Mouse (Mus musculus) natural killer cell, adult 2 months (primary cell): ENCODE measurements around the gene Rplp0.
"Not testable (repeated sequence)": the region's sequence is repeated elsewhere in the genome, so short reads cannot be mapped to it uniquely, and the experiment has no call there.

Source experiments
- DNase-seq, 2 experiments: peaks; one replicate each; pipeline ENCODE4 v3.0.0; 2022; ENCODE audit warnings: low spot score in 2 of 2

Rplp0 gene

DNA sequence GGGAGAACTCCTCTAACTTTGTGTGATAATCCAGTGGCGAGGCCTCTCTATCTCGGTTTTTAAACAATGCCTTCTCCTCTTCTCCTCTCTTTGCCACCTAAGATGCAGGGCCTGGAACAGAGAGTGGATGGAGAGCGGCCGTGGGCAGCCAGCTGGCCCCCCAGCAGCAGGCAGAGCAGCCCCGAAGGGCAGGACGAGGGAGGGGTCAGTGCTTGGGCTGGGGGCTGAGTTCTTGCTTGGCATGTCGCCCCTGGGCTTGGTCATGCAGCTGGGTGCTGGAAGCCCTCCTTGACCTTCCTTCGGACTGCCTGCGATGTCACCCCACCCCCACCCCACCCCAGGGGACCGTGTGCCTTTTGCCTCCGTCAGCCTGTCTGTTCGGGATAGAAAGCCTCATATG, 7.9 kb upstream of the Rplp0 start:
- DNase-seq, result no peak

- DNase-seq, result no peak
These were observed 7.5 kb upstream of the Rplp0 start for GRCm38 (mm10) chr5:115551799-115552198.

- DNase-seq, result no peak
These were observed 5.4 kb upstream of the Rplp0 start for GRCm38 (mm10) chr5:115553801-115554420.

GRCm38 (mm10) chr5:115554536-115555291, 4.6 kb upstream of the Rplp0 start:
- DNase-seq, result no peak

GRCm38 (mm10) chr5:115556217-115556616, 3.0 kb upstream of the Rplp0 start:
- DNase-seq, result peak; percentile 55 to 65

DNA sequence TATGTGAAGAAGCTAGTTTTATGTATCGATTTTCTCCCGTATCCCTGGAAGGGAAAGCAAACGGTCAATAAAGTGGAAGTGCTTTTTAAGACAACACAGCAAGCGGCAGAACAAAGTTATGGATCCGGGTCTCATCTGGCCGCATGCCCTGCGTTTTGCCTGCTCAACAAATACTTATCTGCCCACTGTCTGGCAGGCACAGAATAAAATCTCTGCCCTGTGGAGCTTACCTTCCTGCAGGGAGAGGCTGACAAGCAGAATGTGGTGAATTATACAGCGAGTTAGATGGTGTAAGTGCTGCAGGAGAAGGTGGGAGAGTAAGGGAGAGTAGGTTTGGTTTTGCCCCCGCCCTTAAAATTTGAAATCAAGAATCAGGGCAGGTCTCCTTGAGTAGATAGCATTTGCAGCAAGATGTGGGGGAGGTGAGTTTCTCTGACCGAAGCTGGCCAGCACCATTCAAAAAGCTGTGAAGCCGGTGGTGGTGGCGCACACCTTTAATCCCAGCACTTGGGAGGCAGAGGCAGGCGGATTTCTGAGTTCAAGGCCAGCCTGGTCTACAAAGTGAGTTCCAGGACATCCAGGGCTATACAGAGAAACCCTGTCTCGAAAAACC, 979 bp upstream of the Rplp0 start:
- no peak for DNase-seq

DNA sequence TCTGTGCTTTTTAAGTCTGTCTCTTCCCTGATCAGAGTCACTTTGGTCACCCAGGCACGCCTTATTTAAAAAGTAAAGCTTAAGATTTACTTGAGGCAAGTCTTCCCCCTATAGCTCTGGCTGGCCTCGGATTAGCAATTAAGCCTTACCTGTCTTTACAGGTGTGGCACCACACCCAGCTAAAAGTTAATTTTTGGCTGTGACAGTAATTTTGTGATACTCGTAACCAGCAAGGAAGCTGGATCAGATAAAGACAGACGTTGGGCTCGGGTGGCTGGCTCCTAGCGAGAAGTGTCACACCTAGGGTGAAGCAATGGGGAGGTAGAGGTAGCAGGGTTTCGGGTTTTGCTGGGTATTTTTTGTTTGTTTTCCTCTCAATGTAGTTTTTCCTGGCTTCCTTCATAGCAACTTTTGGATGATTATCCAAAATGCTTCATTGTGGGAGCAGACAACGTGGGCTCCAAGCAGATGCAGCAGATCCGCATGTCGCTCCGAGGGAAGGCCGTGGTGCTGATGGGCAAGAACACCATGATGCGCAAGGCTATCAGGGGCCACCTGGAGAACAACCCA, 1.2 kb downstream of the Rplp0 start:
- DNase-seq, result no peak

DNA sequence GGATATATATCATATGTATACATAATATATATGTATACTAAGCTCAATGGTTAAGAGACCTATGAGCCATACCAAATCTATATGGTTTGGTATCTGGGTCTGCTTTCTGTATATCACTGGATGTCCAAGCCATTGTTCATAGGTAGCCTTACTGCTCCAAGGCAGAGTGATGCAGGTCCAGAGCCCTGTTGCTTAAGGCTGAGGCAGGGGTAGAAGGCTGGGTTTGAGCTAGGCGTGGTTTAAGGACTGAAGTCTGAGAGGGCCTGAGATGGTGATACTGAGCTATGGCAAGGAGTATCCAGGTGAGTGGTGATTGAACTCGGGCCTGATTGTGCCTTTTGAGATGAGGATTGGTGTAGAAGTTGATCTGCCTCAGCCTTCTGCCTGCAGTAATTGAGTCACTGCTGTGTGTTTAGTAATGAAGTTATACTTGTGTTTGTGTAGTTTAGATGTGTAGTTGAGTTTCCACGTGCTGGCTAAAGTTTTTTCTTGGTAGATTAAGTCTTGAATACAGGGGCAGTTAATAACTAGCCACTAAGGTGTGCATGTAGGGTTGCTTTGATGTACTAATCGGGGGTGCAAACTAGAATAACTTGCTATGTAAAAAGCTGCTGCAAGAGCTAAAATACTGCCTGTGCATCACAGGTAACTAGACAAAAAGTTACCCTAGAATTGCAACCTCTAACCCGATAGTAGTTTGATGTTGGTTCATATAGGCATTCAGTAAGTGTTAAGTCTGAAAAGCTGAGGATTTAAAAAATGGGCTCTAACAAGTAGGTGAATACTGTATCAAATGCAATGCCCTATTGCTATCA, 4.7 kb downstream of the Rplp0 start:
- no peak for DNase-seq

DNA sequence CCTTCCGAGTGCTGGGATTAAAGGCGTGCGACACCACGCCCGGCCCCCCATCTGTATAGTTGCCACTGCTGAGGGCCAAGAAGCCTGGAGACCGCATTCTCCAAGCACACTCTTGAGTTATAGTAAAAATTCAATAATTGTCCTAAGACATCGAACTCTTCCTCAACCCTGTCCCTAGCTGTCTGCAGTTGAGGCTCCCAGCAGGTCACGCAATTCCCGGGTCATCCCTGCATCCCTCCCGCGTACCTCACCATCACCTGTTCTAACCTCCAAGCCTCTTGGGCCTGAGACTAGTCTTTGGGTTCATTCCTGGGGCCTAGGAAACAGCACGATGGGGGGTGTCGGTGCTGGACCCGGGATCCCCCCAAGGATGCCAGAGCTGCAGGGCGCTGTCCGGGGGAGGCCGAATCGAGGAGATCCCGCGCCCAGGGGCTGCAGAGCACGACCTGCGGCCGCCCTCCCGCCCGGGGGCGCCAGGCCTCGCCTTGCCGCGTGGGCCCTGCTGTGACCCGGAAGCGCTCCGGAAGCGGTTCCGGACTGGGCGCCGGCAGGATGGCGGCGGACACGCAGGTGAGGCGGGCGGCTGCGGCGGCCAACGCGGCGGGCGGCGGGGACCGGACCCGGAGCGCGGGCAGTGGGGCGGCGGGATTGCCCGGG, 5.6 kb downstream of the Rplp0 start, which contains the start of gene Gcn1l1:
Gene Gcn1l1, plus strand, starts transcription at position 518 of the 657 bp plus-strand sequence.
- DNase-seq, result peak; percentile 52 to 71

- DNase-seq, result no peak
These were observed 6.1 kb downstream of the Rplp0 start for GRCm38 (mm10) chr5:115565403-115565802.

GRCm38 (mm10) chr5:115568681-115569080, 9.4 kb downstream of the Rplp0 start:
- DNase-seq, result no peak

- DNase-seq, result no peak
These were observed 10.0 kb downstream of the Rplp0 start for GRCm38 (mm10) chr5:115569308-115569707.

DNA sequence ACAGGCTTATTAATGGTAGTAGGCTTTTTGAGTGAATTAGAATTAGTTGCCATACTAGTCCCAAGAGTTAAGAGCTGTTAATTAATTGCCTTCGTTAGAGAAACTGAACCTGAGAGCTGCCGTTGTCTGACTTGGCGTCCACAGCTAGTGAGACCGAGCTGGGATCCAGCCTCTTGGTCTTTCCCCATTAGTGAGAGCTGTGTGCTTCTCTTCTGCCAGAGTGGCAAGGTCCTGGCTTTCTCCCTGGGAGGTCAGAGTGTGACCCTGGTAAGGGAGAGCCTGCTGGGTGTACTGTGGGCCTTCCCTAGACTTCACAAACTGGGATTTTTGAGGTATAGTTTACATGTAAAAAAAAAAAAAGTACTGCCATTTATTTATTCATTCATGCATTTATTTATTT, 10.5 kb downstream of the Rplp0 start:
- no peak for DNase-seq

- no peak for DNase-seq
These were observed 11.8 kb downstream of the Rplp0 start for GRCm38 (mm10) chr5:115571086-115571485.

DNA sequence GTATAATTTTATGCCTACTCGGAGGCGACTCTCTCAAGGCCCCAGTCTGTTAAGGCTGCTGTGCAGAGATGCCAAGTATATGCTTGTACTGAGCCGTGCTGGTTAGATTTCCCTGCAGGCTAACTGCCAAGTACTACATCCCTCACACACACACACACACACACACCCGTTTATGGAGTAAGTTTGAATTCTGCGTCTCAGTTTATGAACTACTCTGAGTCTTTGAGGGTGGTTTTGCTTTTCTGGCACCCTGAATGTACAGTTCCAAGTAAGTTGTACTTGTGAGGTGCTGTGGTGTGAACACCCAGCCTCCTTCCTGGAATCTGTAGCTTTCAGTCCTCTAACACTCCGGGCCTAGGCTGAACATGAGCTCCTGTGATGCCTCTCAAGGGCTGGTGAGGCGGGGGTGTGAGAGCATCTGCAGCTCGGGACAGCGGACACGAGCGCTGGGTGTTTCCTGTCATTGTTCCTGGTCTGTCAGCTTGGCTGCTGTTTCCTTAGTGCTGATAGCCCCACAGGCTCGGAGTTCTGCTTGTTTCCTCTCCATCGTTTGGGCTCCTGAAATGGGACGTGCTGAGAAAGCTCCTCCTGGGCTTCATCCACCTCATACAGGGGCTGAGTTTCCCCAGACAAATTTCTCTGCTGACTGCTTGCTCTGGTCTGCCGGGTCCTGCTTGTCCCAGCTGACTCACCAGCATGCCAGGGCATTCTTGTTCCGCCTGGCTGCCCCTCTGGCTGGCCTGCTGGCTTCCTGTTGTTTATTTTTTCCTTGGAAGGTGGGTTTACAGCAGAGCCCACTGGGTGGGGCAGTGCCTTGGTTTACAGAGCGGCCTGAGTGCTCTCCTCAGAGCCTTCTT, 13.6 kb downstream of the Rplp0 start:
- DNase-seq, result no peak

DNA sequence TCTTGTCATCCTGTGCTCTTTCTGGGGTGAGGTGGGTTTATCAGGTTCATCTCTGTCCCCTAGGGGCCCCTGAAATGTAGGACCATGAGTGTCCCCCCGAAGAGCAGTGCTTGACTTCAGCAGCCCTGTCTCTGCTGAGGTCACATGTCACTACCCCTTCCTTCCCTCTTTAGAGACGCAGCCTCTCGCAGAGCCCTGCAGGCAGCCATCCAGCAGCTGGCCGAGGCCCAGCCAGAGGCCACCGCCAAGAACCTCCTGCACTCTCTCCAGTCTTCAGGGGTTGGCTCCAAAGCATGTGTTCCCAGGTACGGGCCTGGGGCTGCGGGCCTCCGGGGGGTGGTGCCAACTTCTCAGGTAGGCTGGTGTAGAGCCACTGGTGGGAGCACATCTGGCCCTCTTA, 15.7 kb downstream of the Rplp0 start:
- no peak for DNase-seq

DNA sequence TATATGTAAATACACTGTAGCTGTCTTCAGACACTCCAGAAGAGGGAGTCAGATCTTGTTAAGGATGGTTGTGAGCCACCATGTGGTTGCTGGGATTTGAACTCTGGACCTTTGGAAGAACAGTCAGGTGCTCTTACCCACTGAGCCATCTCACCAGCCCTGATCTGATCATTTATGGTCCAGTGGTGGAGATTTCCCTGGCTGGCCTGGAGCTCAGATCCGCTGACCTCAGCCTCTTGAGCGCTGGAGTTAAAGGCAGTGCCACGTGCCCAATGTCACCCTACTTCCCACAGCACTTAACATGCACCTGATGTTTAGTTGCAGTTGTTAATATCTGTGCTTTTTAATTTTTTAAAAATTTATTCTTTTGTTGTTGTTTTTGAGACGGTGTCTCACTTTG, 18.4 kb downstream of the Rplp0 start:
- not testable (repeated sequence) for DNase-seq

- DNase-seq, result no peak
These were observed 19.7 kb downstream of the Rplp0 start for GRCm38 (mm10) chr5:115578922-115579321.

GRCm38 (mm10) chr5:115579363-115579762, 20.1 kb downstream of the Rplp0 start:
- no peak for DNase-seq
